In genomic region chr10:77164437-77165052, GRCm38 (mm10) we compare ENCODE assay signal across 8 mouse cellular contexts. TPM values are rescaled to one million over a fixed set of nuclear protein-coding genes. Genes with fewer than 3 reads are reported as not detected.
DNase-seq lines count a peak whose midpoint lies in the region; ATAC-seq and TF ChIP-seq lines count a peak whose summit lies in the region.

No protein-coding gene starts in this region.

- H3K9ac ChIP-seq in heart, embryonic 14.5 days (ENCODE audit: low read length) = peak overlapping the region; percentile 44
- H3K9ac ChIP-seq in ES-E14 (ENCODE audit: insufficient read depth, low read depth, low read length, poor library complexity, severe bottlenecking) = 0 out of 2 replicates have a peak overlapping the region, but pooled peaks have one; percentile 2
- H3K9ac ChIP-seq in midbrain, embryonic 15.5 days = no peak overlapping the region

- H3K9me3 ChIP-seq in heart, embryonic 14.5 days (ENCODE audit: control insufficient read depth, low read length) = no peaks in the 10 kb centered on the region
- no peaks in the 10 kb centered on the region for H3K9me3 ChIP-seq in ES-E14 (ENCODE audit: control insufficient read depth, insufficient read depth, low read depth, low read length)
- H3K9me3 ChIP-seq in hindbrain, embryonic 10.5 days = no peaks in the 10 kb centered on the region
- no peaks in the 10 kb centered on the region for H3K9me3 ChIP-seq in midbrain, embryonic 15.5 days

- peaks cover 20 to 45% of the 10 kb centered on the region in 2 experiments for H3K4me1 ChIP-seq in heart, embryonic 14.5 days (ENCODE audit: control insufficient read depth in 2 of 2, insufficient read depth in 2 of 2, low read length in 2 of 2)
- peaks cover 14 to 48% of the 10 kb centered on the region in 2 experiments for H3K4me1 ChIP-seq in ES-E14 (ENCODE audit: control insufficient read depth in 2 of 2, insufficient read depth in 2 of 2, low read length in 2 of 2, poor library complexity in 1 of 2)
- peaks cover 77% of the 10 kb centered on the region for H3K4me1 ChIP-seq in hindbrain, embryonic 10.5 days (replicated peaks)
- H3K4me1 ChIP-seq in midbrain, embryonic 15.5 days = peaks cover 18% of the 10 kb centered on the region

- H3K36me3 ChIP-seq in heart, embryonic 14.5 days (ENCODE audit: control insufficient read depth, insufficient read depth, low read length) = no peaks in the 10 kb centered on the region
- peaks cover 21% of the 10 kb centered on the region; the same call in 1 of the 2 replicates for H3K36me3 ChIP-seq in ES-E14 (ENCODE audit: control insufficient read depth, insufficient read depth, low read length, poor library complexity, severe bottlenecking)
- H3K36me3 ChIP-seq in hindbrain, embryonic 10.5 days = peaks cover 3% of the 10 kb centered on the region; the same call in 1 of the 2 replicates
- H3K36me3 ChIP-seq in midbrain, embryonic 15.5 days (replicated peaks) = no peaks in the 10 kb centered on the region

- peak overlapping the region; percentile 14 to 64 for H3K4me3 ChIP-seq in heart, embryonic 14.5 days (ENCODE audit: control insufficient read depth in 1 of 2, insufficient read depth in 1 of 2, low read depth in 1 of 2, low read length in 2 of 2)
- H3K4me3 ChIP-seq in ES-E14 (ENCODE audit: insufficient read depth in 1 of 2, low read depth in 1 of 2, low read length in 2 of 2, poor library complexity in 1 of 2, severe bottlenecking in 1 of 2) = peak overlapping the region; percentile 25 to 82
- H3K4me3 ChIP-seq in hindbrain, embryonic 10.5 days = peak overlapping the region; percentile 78
- H3K4me3 ChIP-seq in midbrain, embryonic 15.5 days = no peak overlapping the region

- ATAC-seq in heart, embryonic 14.5 days (ENCODE audit: insufficient number of reproducible peaks, insufficient read depth, low FRiP score, low read depth) = no peak
- no peak for ATAC-seq in midbrain, embryonic 15.5 days (replicated peaks)

- peak overlapping the region; percentile 91 for H3K4me2 ChIP-seq in heart, embryonic 14.5 days (ENCODE audit: low read length)
- 0 out of 2 replicates have a peak overlapping the region, but pooled peaks have one; percentile 85 for H3K4me2 ChIP-seq in midbrain, embryonic 15.5 days

- DNase-seq in heart, postnatal 36 days = no peak
- peak; percentile 54 for DNase-seq in ES-E14 (ENCODE audit: low read depth, low spot score)
- peak; percentile 74 for DNase-seq in hindbrain, embryonic 10.5 days (ENCODE audit: low spot score)
- DNase-seq in thymus, postnatal 4 days = no peak
- no peak for DNase-seq in layer of hippocampus, postnatal 14 days (ENCODE audit: low spot score in 2 of 2)
- no peak for DNase-seq in adrenal gland, adult 18-20 months (ENCODE audit: low spot score in 2 of 2)

- no peak overlapping the region for H3K27ac ChIP-seq in heart, embryonic 14.5 days (replicated peaks in 1 of 2; ENCODE audit: control insufficient read depth in 1 of 2, insufficient read depth in 1 of 2, low read depth in 2 of 2, low read length in 2 of 2)
- peak overlapping the region; percentile 96 for H3K27ac ChIP-seq in ES-E14 (ENCODE audit: insufficient read depth, low read depth, low read length, poor library complexity, severe bottlenecking)
- H3K27ac ChIP-seq in hindbrain, embryonic 10.5 days = peak overlapping the region; percentile 96
- no peak overlapping the region for H3K27ac ChIP-seq in midbrain, embryonic 15.5 days

- in situ Hi-C loops in ES-E14 (cut with MboI; ENCODE audit: low sequenced_read_pairs in 2 of 2, unreplicated experiment in 2 of 2) = no loop called here

- intact Hi-C loops in heart, postnatal 36 days (cut with DNase I) = no loop called here

- H3K27me3 ChIP-seq in heart, embryonic 14.5 days (ENCODE audit: control insufficient read depth, insufficient read depth, low read length) = no peaks in the 10 kb centered on the region
- H3K27me3 ChIP-seq in hindbrain, embryonic 10.5 days (ENCODE audit: insufficient read depth, poor library complexity, severe bottlenecking) = peaks cover 18% of the 10 kb centered on the region
- peaks cover 22% of the 10 kb centered on the region for H3K27me3 ChIP-seq in midbrain, embryonic 15.5 days (replicated peaks)

- WGBS in heart, embryonic 14.5 days = 13% methylated on average over 9 of the region's 9 CpGs
- under 1% methylated on average over 9 of the region's 9 CpGs for WGBS in hindbrain, embryonic 10.5 days
- 6% methylated on average over 9 of the region's 9 CpGs for WGBS in midbrain, embryonic 15.5 days

TF ChIP-seq in ES-E14, 5 proteins besides CTCF, POLR2A, EP300 and RAD21:
- TF ChIP-seq ZC3H11A (IDR thresholded peaks at IDR 0.05; ENCODE audit: borderline replicate concordance, low read depth, low read length) = no peak
- TF ChIP-seq MAFK (IDR thresholded peaks at IDR 0.05; ENCODE audit: insufficient read depth, low read depth, low read length) = no peak
- TF ChIP-seq CHD2 (IDR thresholded peaks at IDR 0.05; ENCODE audit: low read depth, low read length) = no peak
- TF ChIP-seq HCFC1 (IDR thresholded peaks at IDR 0.05; ENCODE audit: borderline replicate concordance, insufficient read depth, low read length) = no peak
- TF ChIP-seq ZNF384 (IDR thresholded peaks at IDR 0.05; ENCODE audit: low read depth, low read length) = no peak

RNA-seq across cellular contexts. Expression of gene Col18a1, which starts 1.8 kb away (rescaled TPM):
- 93.5 and 102 TPM in 2 replicates for polyA plus RNA-seq in heart, embryonic 14.5 days (2014; fragmentation: Nextera tagmentation; extraction: Ambion mirVana)
- 10 to 100 TPM; 11.4 to 12.0 TPM for total RNA-seq in heart, postnatal 36 days (2021)
- 414 and 791 TPM in 2 replicates for total RNA-seq in ES-E14 (2012; rRNA removed)
- 147 and 167 TPM in 2 replicates for polyA plus RNA-seq in hindbrain, embryonic 10.5 days (2016; fragmentation: Nextera tagmentation; extraction: Ambion mirVana)
- 33.6 and 35.8 TPM in 2 replicates for polyA plus RNA-seq in midbrain, embryonic 15.5 days (2015; fragmentation: Nextera tagmentation; extraction: Ambion mirVana)
- total RNA-seq in layer of hippocampus, postnatal 14 days (2021) = 1 to 10 TPM; 7.3 to 9.8 TPM
- 10 to 100 TPM; 31.8 to 41.9 TPM for total RNA-seq in adrenal gland, adult 18-20 months (2021)

Comparison
In these comparisons a context has a peak if more than half of its experiments do, and no peak if none do; other contexts are left out.
1. H3K27ac ChIP-seq: peak in ES-E14 (single experiment) and hindbrain, embryonic 10.5 days (single experiment); none in heart, embryonic 14.5 days (0 of 2) and midbrain, embryonic 15.5 days (single experiment).
2. DNase-seq: peak in ES-E14 (single experiment) and hindbrain, embryonic 10.5 days (single experiment); none in heart, postnatal 36 days (0 of 2), thymus, postnatal 4 days (single experiment), layer of hippocampus, postnatal 14 days (0 of 2) and adrenal gland, adult 18-20 months (0 of 2).